Mouse (Mus musculus): ENCODE results near the gene Il6. TPM values are rescaled to one million over a fixed set of nuclear protein-coding genes. Genes with fewer than 3 reads are reported as not detected.
"Not testable (repeated sequence)": the region's sequence is repeated elsewhere in the genome, so short reads cannot be mapped to it uniquely, and the experiment has no call there.

Gene Il6
- polyA plus RNA-seq, 1 experiment from 2014 or later, result not detected

- Histone ChIP-seq H3K4me1 (ENCODE audit: control insufficient read depth, insufficient read depth, low read length) (no peaks in the 10 kb centered on the region), H3K9ac (replicated peaks; ENCODE audit: low read depth, low read length) (no peak overlapping the region), H3K4me3 (ENCODE audit: low read depth, low read length) (no peak overlapping the region), H3K9me3 (ENCODE audit: control insufficient read depth, low read length) (no peaks in the 10 kb centered on the region), H3K27ac (ENCODE audit: low read depth, low read length) (no peak overlapping the region), H3K27me3 (ENCODE audit: control insufficient read depth, insufficient read depth, low read length) (no peaks in the 10 kb centered on the region), H3K4me2 (ENCODE audit: low read depth, low read length) (no peak overlapping the region), H3K36me3 (ENCODE audit: control insufficient read depth, insufficient read depth, low read length) (no peaks in the 10 kb centered on the region)
- ATAC-seq (ENCODE audit: low read depth), result no peak
- 81% methylated on average over 3 of the region's 3 CpGs for WGBS
Observed at GRCm38 (mm10) chr5:30000921-30001320, 12.0 kb upstream of the Il6 start.

GRCm38 (mm10) chr5:30014580-30014979 is 1.7 kb downstream of the Il6 start:
- WGBS, result 65% methylated on average over 2 of the region's 2 CpGs
- Histone ChIP-seq H3K4me2 (ENCODE audit: low read depth, low read length) (no peak overlapping the region), H3K4me3 (ENCODE audit: low read depth, low read length) (no peak overlapping the region), H3K27me3 (ENCODE audit: control insufficient read depth, insufficient read depth, low read length) (no peaks in the 10 kb centered on the region; the same call in 1 of the 2 replicates), H3K4me1 (ENCODE audit: control insufficient read depth, insufficient read depth, low read length) (no peaks in the 10 kb centered on the region), H3K9me3 (ENCODE audit: control insufficient read depth, low read length) (no peaks in the 10 kb centered on the region), H3K9ac (replicated peaks; ENCODE audit: low read depth, low read length) (no peak overlapping the region), H3K36me3 (ENCODE audit: control insufficient read depth, insufficient read depth, low read length) (no peaks in the 10 kb centered on the region), H3K27ac (ENCODE audit: low read depth, low read length) (no peak overlapping the region)
- ATAC-seq (ENCODE audit: low read depth), result no peak

GRCm38 (mm10) chr5:30035862-30036261 is 22.9 kb downstream of the Il6 start:
- H3K4me1 ChIP-seq (ENCODE audit: control insufficient read depth, insufficient read depth, low read length); H3K9ac ChIP-seq (replicated peaks; ENCODE audit: low read depth, low read length); H3K36me3 ChIP-seq (ENCODE audit: control insufficient read depth, insufficient read depth, low read length); H3K27ac ChIP-seq (ENCODE audit: low read depth, low read length); ATAC-seq (ENCODE audit: low read depth); H3K4me2 ChIP-seq (ENCODE audit: low read depth, low read length); H3K9me3 ChIP-seq (ENCODE audit: control insufficient read depth, low read length); H3K4me3 ChIP-seq (ENCODE audit: low read depth, low read length); H3K27me3 ChIP-seq (ENCODE audit: control insufficient read depth, insufficient read depth, low read length): not testable (repeated sequence)
- 86% methylated on average over 4 of the region's 4 CpGs for WGBS

GRCm38 (mm10) chr5:30037111-30037510 is 24.2 kb downstream of the Il6 start:
- not testable (repeated sequence) for H3K9me3 ChIP-seq (ENCODE audit: control insufficient read depth, low read length); ATAC-seq (ENCODE audit: low read depth); H3K9ac ChIP-seq (replicated peaks; ENCODE audit: low read depth, low read length); H3K4me2 ChIP-seq (ENCODE audit: low read depth, low read length); H3K27ac ChIP-seq (ENCODE audit: low read depth, low read length); H3K4me3 ChIP-seq (ENCODE audit: low read depth, low read length); H3K27me3 ChIP-seq (ENCODE audit: control insufficient read depth, insufficient read depth, low read length); H3K36me3 ChIP-seq (ENCODE audit: control insufficient read depth, insufficient read depth, low read length); H3K4me1 ChIP-seq (ENCODE audit: control insufficient read depth, insufficient read depth, low read length)
- WGBS, result 97% methylated on average over 2 of the region's 2 CpGs

GRCm38 (mm10) chr5:30039324-30039723 is 26.4 kb downstream of the Il6 start:
- not testable (repeated sequence) for H3K27ac ChIP-seq (ENCODE audit: low read depth, low read length); H3K4me2 ChIP-seq (ENCODE audit: low read depth, low read length); H3K9me3 ChIP-seq (ENCODE audit: control insufficient read depth, low read length); H3K27me3 ChIP-seq (ENCODE audit: control insufficient read depth, insufficient read depth, low read length); H3K9ac ChIP-seq (replicated peaks; ENCODE audit: low read depth, low read length); H3K4me3 ChIP-seq (ENCODE audit: low read depth, low read length); H3K36me3 ChIP-seq (ENCODE audit: control insufficient read depth, insufficient read depth, low read length); ATAC-seq (ENCODE audit: low read depth); H3K4me1 ChIP-seq (ENCODE audit: control insufficient read depth, insufficient read depth, low read length)
- WGBS, result 92% methylated on average over 5 of the region's 5 CpGs

- H3K27me3 ChIP-seq (ENCODE audit: control insufficient read depth, insufficient read depth, low read length); ATAC-seq (ENCODE audit: low read depth); H3K9ac ChIP-seq (replicated peaks; ENCODE audit: low read depth, low read length); H3K4me3 ChIP-seq (ENCODE audit: low read depth, low read length); H3K36me3 ChIP-seq (ENCODE audit: control insufficient read depth, insufficient read depth, low read length); H3K27ac ChIP-seq (ENCODE audit: low read depth, low read length); H3K9me3 ChIP-seq (ENCODE audit: control insufficient read depth, low read length); H3K4me2 ChIP-seq (ENCODE audit: low read depth, low read length); H3K4me1 ChIP-seq (ENCODE audit: control insufficient read depth, insufficient read depth, low read length): not testable (repeated sequence)
- WGBS, result 86% methylated on average over 4 of the region's 4 CpGs
Observed at GRCm38 (mm10) chr5:30039841-30040240, 26.9 kb downstream of the Il6 start.

- no peak for ATAC-seq (ENCODE audit: low read depth)
- Histone ChIP-seq H3K4me3 (ENCODE audit: low read depth, low read length) (no peak overlapping the region), H3K27me3 (ENCODE audit: control insufficient read depth, insufficient read depth, low read length) (no peaks in the 10 kb centered on the region), H3K9ac (replicated peaks; ENCODE audit: low read depth, low read length) (no peak overlapping the region), H3K4me2 (ENCODE audit: low read depth, low read length) (no peak overlapping the region), H3K4me1 (ENCODE audit: control insufficient read depth, insufficient read depth, low read length) (no peaks in the 10 kb centered on the region), H3K27ac (ENCODE audit: low read depth, low read length) (no peak overlapping the region), H3K9me3 (ENCODE audit: control insufficient read depth, low read length) (no peaks in the 10 kb centered on the region), H3K36me3 (ENCODE audit: control insufficient read depth, insufficient read depth, low read length) (no peaks in the 10 kb centered on the region; the same call in 1 of the 2 replicates)
- 59% methylated on average over 6 of the region's 6 CpGs for WGBS
Observed at GRCm38 (mm10) chr5:30058216-30058731, 45.4 kb downstream of the Il6 start.

GRCm38 (mm10) chr5:30059607-30060006 is 46.7 kb downstream of the Il6 start:
- H3K27ac ChIP-seq (ENCODE audit: low read depth, low read length); H3K4me2 ChIP-seq (ENCODE audit: low read depth, low read length): not testable (repeated sequence)

GRCm38 (mm10) chr5:30067726-30068125 is 54.8 kb downstream of the Il6 start:
- ATAC-seq (ENCODE audit: low read depth), result no peak
- Histone ChIP-seq H3K27me3 (ENCODE audit: control insufficient read depth, insufficient read depth, low read length) (no peaks in the 10 kb centered on the region), H3K4me2 (ENCODE audit: low read depth, low read length) (no peak overlapping the region), H3K9me3 (ENCODE audit: control insufficient read depth, low read length) (no peaks in the 10 kb centered on the region), H3K9ac (replicated peaks; ENCODE audit: low read depth, low read length) (no peak overlapping the region), H3K4me1 (ENCODE audit: control insufficient read depth, insufficient read depth, low read length) (0 out of 2 replicates have a peak, but pooled peaks cover 4% of the 10 kb centered on the region), H3K36me3 (ENCODE audit: control insufficient read depth, insufficient read depth, low read length) (peaks cover 4% of the 10 kb centered on the region; the same call in 1 of the 2 replicates), H3K4me3 (ENCODE audit: low read depth, low read length) (no peak overlapping the region), H3K27ac (ENCODE audit: low read depth, low read length) (no peak overlapping the region)
- WGBS, result 44% methylated on average over 6 of the region's 6 CpGs

More at GRCm38 (mm10) chr5:30059607-30060006, 46.7 kb downstream of the Il6 start:
- H3K9me3 ChIP-seq (ENCODE audit: control insufficient read depth, low read length); H3K4me3 ChIP-seq (ENCODE audit: low read depth, low read length); H3K9ac ChIP-seq (replicated peaks; ENCODE audit: low read depth, low read length); H3K36me3 ChIP-seq (ENCODE audit: control insufficient read depth, insufficient read depth, low read length); ATAC-seq (ENCODE audit: low read depth); H3K27me3 ChIP-seq (ENCODE audit: control insufficient read depth, insufficient read depth, low read length); H3K4me1 ChIP-seq (ENCODE audit: control insufficient read depth, insufficient read depth, low read length): not testable (repeated sequence)
- whole genome bisulfite sequencing, result 63% methylated on average over 5 of the region's 5 CpGs

All from neural tube, embryonic 14.5 days (tissue).